Mouse (Mus musculus): ENCODE data around the gene Mmp17.
"Not testable (repeated sequence)": the region's sequence is repeated elsewhere in the genome, so short reads cannot be mapped to it uniquely, and the experiment has no call there.

GRCm38 (mm10) chr5:129620600-129620999, 36.6 kb downstream of the Mmp17 start:
- TF ChIP-seq POLR2A (IDR thresholded peaks at IDR 0.05; ENCODE audit: low read depth, low read length); CTCF (IDR thresholded peaks at IDR 0.05; ENCODE audit: extremely low read depth, insufficient read depth, insufficient read length, insufficient replicate concordance): not testable (repeated sequence)
